Mouse (Mus musculus): Measurements from ENCODE around the gene Adgrd1. TPM values are rescaled to one million over a fixed set of nuclear protein-coding genes. Genes with fewer than 3 reads are reported as not detected.

Gene Adgrd1
- polyA plus RNA-seq (2015; fragmentation: Nextera tagmentation; extraction: Ambion mirVana): 2.4 and 3.1 TPM in 2 replicates

DNA sequence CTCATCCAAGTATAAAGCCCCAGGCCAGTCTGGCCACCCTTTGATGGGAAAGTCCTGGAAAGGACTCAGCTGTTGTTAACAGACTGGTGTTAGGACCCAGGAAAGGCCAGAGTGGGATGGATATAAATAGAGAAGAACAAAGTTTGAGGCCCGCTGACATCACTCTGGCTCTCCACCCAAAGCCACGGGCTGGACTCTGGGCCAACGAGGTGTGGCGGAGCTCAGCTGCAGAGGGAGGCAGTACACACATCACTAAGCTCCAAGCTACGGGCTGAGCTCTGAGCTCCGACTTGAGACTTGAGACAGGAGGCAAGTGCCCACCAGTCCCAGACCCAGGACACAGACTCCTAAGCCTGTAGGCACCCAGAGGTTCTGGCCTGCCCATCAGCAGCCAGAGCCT, at the start of gene Adgrd1:
Gene Adgrd1, plus strand, starts transcription at position 240 of the 400 bp plus-strand sequence.
- 0 out of 2 replicates have a peak within 1 kb of the TSS, but pooled peaks have one; percentile 21 for H3K27ac ChIP-seq
- peak within 1 kb of the TSS; percentile 19; the same call in 1 of the 2 replicates for H3K4me3 ChIP-seq
- WGBS: 18% methylated on average over 6 of the region's 6 CpGs
- peak within 1 kb of the TSS; percentile 41 for H3K4me2 ChIP-seq
- H3K27me3 ChIP-seq: no peaks in the 10 kb centered on the region
- no peak within 1 kb of the TSS for H3K9ac ChIP-seq
- ATAC-seq (replicated peaks; ENCODE audit: insufficient number of reproducible peaks, insufficient read depth, low FRiP score, low read depth): peak; percentile 66
- no peaks in the 10 kb centered on the region for H3K36me3 ChIP-seq
- peaks cover 9% of the 10 kb centered on the region for H3K4me1 ChIP-seq (replicated peaks)
- H3K9me3 ChIP-seq (replicated peaks): no peaks in the 10 kb centered on the region

DNA sequence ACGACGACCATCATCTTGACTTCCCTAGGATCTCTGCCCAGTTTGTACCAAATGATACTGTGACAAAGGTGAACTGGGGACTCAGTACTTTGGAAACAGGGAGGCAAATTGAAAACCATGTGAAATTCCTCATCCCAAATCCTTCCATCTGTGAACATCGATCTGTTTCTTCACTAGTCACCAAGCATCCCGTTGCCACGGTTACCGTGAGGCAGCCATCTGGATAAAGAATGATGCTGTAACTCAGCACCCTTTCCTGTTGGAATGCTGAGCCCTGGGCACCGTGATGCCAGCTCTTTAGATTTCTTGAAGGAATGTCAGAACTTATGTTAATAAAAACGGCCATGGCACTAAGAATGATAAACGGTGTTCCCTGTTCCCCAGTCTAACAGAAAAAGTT, 47.2 kb upstream of the Adgrd1 start:
- no peak overlapping the region for H3K9ac ChIP-seq
- peaks cover 7% of the 10 kb centered on the region; the same call in 1 of the 2 replicates for H3K4me1 ChIP-seq (replicated peaks)
- 0 out of 2 replicates have a peak, but pooled peaks cover 3% of the 10 kb centered on the region for H3K27me3 ChIP-seq
- WGBS: 77% methylated on average over 9 of the region's 9 CpGs
- no peak overlapping the region for H3K4me3 ChIP-seq
- no peak for ATAC-seq (replicated peaks; ENCODE audit: insufficient number of reproducible peaks, insufficient read depth, low FRiP score, low read depth)
- no peaks in the 10 kb centered on the region for H3K9me3 ChIP-seq (replicated peaks)
- no peak overlapping the region for H3K4me2 ChIP-seq
- H3K27ac ChIP-seq: no peak overlapping the region
- H3K36me3 ChIP-seq: no peaks in the 10 kb centered on the region

DNA sequence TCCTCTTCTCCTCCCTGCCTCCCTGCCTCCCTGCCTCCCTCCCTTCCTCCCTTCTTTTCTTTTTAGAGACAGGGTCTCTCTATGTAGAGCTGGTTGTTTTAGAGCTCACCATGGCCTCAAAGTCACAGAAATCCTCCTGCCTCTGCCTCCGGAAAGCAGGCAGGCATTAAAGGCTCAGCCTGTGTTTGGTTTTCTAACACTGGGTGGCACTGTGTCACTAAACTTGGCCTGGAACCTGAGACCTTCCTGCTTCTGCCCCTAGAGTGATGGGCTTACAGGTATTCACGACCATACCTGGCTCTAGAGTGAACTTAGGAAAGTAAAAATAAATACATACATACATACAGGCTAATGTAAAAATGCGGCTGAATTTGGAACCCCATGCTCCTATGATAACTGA, 44.6 kb upstream of the Adgrd1 start:
- no peak overlapping the region for H3K4me2 ChIP-seq
- H3K27me3 ChIP-seq: 0 out of 2 replicates have a peak, but pooled peaks cover 3% of the 10 kb centered on the region
- H3K9me3 ChIP-seq (replicated peaks): no peaks in the 10 kb centered on the region
- no peak for ATAC-seq (replicated peaks; ENCODE audit: insufficient number of reproducible peaks, insufficient read depth, low FRiP score, low read depth)
- H3K9ac ChIP-seq: no peak overlapping the region
- H3K36me3 ChIP-seq: no peaks in the 10 kb centered on the region
- H3K27ac ChIP-seq: no peak overlapping the region
- no peak overlapping the region for H3K4me3 ChIP-seq
- 80% methylated on average over 3 of the region's 3 CpGs for WGBS
- no peaks in the 10 kb centered on the region for H3K4me1 ChIP-seq (replicated peaks)

DNA sequence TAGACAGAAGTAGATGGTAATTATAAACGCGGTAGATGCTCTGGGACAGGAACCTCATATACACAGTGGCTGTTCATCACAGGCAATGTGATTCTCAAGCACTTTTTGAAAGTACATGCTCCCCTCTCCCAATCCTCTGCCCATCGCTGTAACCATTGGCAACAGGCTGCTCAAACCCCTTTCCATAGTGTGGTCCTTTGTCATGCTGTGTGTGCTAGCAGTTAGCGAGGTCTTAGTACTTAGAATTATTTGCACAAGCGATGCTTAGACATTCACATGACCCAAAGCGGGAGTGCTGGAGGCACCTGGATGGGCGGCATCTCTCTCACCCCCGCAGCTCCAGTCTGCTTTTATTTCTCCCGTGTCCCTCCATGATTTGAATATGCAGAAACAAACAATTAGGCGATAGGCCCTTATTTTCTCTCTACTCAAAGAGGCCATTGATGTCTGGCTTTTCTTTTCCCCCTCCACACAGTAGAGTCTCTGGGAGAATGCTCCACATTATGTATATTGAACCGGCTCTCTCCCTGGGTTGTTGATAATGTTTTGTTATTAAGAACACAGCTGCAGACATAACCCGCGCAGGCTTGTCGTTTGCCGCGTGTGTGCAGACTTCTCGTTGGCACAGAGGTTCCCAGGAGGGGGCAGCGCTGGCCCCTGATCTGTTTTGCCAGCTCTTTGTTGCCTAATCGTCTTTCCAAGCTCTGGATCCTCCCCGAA, 43.8 kb upstream of the Adgrd1 start:
- WGBS: 41% methylated on average over 20 of the region's 20 CpGs
- no peak overlapping the region for H3K9ac ChIP-seq
- no peak for ATAC-seq (replicated peaks; ENCODE audit: insufficient number of reproducible peaks, insufficient read depth, low FRiP score, low read depth)

DNA sequence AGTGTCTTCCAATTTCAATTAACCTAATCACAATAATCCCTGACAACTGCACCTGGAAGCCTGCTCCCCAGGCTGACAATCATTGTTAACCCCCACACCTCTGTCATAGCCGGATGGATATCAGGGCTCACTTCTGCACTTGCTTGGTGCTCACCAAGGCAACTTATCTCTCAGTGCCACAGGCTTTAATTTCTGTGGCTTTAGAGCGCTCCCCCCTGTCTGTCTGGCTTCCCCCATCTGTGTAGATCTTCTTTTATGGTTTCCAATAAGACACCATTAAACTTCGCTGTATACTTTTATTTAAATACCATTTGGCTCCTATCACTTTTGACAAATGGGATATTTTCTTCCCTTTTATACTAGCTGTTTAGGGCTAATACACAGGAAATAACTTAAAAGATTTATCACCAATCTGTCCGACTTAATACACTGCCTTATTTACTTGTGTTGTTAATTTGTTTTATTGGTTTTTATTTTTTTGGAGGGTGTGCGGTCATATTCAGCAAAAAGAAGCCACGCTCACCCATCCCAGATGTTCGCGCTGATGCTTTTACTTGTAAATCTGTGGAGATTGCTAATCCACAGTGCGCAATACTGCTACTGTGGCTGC, 41.8 kb upstream of the Adgrd1 start:
- Histone ChIP-seq H3K4me1 (replicated peaks) (no peaks in the 10 kb centered on the region), H3K27me3 (peaks cover 8% of the 10 kb centered on the region; the same call in 1 of the 2 replicates), H3K9ac (no peak overlapping the region), H3K9me3 (replicated peaks) (no peaks in the 10 kb centered on the region), H3K27ac (no peak overlapping the region), H3K36me3 (no peaks in the 10 kb centered on the region), H3K4me2 (no peak overlapping the region), H3K4me3 (no peak overlapping the region)
- no peak for ATAC-seq (replicated peaks; ENCODE audit: insufficient number of reproducible peaks, insufficient read depth, low FRiP score, low read depth)
- WGBS: 75% methylated on average over 9 of the region's 9 CpGs

More for the DNA sequence above, 43.8 kb upstream of the Adgrd1 start:
- Histone ChIP-seq H3K27ac (no peak overlapping the region), H3K27me3 (peaks cover 6% of the 10 kb centered on the region; the same call in 1 of the 2 replicates), H3K4me1 (replicated peaks) (no peaks in the 10 kb centered on the region), H3K4me3 (no peak overlapping the region), H3K36me3 (no peaks in the 10 kb centered on the region), H3K9me3 (replicated peaks) (no peaks in the 10 kb centered on the region), H3K4me2 (no peak overlapping the region)

DNA sequence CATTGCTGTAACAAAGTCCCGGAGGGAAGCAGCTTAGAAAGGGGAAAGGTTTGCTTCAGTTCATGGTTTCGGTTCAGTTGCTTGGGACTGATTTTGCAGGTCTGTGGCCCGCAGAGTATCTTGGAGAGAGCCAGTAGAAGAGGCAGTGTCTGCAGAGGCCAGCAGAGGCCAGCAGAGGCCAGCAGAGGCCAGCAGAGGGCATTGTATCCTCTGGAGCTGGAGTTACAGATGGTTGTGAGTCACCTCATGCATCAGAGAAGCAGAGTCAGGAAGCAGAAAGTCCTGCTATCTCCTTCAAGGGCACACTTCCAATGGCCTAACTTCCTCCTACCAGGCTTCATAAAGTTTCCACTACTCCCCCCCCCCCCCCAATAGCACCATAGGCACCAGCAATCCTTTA, 37.4 kb upstream of the Adgrd1 start:
- Histone ChIP-seq H3K27me3 (peaks cover 33% of the 10 kb centered on the region), H3K27ac (no peak overlapping the region)

DNA sequence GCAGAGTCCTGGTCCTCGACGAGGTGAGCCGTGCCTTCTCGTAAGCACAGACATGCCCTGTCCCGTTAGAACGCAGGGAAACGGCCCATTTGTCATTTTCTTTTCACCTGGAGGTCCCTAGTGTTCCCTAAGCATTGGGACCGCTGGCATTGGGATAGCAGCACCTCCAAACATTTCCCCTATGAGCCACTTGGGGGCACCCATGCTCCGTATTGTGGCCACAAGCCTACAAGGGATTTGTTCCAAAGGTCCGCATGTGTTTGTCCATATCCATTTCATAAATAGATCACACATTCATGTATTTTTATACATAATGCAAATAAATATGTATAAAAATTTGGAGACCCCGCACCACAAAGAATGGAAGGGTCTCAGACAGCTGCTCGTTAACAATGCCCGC, 35.0 kb upstream of the Adgrd1 start:
- Histone ChIP-seq H3K27ac (no peak overlapping the region), H3K27me3 (peaks cover 36% of the 10 kb centered on the region), H3K4me2 (no peak overlapping the region), H3K4me1 (replicated peaks) (peaks cover 8% of the 10 kb centered on the region), H3K36me3 (no peaks in the 10 kb centered on the region), H3K9me3 (replicated peaks) (no peaks in the 10 kb centered on the region), H3K9ac (no peak overlapping the region), H3K4me3 (no peak overlapping the region)
- no peak for ATAC-seq (replicated peaks; ENCODE audit: insufficient number of reproducible peaks, insufficient read depth, low FRiP score, low read depth)
- WGBS: 16% methylated on average over 13 of the region's 13 CpGs

More for the DNA sequence above, 37.4 kb upstream of the Adgrd1 start:
- no peak for ATAC-seq (replicated peaks; ENCODE audit: insufficient number of reproducible peaks, insufficient read depth, low FRiP score, low read depth)
- Histone ChIP-seq H3K9ac (no peak overlapping the region), H3K4me2 (no peak overlapping the region), H3K4me3 (no peak overlapping the region), H3K36me3 (no peaks in the 10 kb centered on the region), H3K4me1 (replicated peaks) (peaks cover 8% of the 10 kb centered on the region), H3K9me3 (replicated peaks) (no peaks in the 10 kb centered on the region)
- 80% methylated on average over 3 of the region's 3 CpGs for WGBS

DNA sequence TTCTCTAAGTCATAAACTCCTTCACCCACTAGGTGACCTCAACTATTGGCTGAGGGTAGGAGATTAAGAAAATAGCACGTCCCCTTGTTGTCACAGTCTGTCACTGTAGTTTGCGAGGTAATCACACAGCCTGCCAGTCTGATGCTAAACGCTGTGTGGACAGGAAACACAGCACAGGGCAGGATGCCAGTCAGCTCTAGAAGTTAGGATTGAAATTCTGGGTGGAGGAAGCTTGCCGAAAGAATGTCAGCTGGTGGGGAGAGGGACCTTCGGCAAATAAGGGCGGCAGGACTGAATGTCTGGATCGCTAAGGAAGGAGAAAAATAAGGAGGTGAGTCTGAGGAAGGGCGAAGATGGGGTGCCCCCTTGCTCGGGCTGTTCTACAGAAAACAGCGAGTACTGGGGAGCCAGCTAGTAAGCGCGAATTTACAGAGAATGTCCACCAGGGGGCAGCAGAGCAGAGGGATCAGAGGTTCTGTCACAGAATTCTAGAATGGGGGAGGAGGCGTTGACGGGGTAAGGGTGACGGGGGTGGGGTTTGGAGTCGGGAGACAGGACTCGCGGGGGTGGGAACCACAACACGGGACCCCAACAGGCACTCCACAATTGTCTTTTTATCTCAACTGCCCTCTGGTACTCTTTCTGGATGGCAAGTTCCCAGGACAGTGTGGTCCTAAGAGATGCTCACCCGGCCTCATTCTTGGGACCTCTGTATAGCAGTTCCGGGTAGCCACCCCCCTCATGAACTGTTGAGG, 33.3 kb upstream of the Adgrd1 start:
- no peak for ATAC-seq (replicated peaks; ENCODE audit: insufficient number of reproducible peaks, insufficient read depth, low FRiP score, low read depth)
- H3K9me3 ChIP-seq (replicated peaks): no peaks in the 10 kb centered on the region
- H3K4me1 ChIP-seq (replicated peaks): peaks cover 8% of the 10 kb centered on the region
- H3K27ac ChIP-seq: no peak overlapping the region
- peak overlapping the region; percentile 52 for H3K4me2 ChIP-seq
- whole genome bisulfite sequencing: 7% methylated on average over 21 of the region's 21 CpGs
- H3K4me3 ChIP-seq: peak overlapping the region; percentile 13; the same call in 1 of the 2 replicates
- H3K36me3 ChIP-seq: no peaks in the 10 kb centered on the region
- H3K27me3 ChIP-seq: peaks cover 32% of the 10 kb centered on the region
- H3K9ac ChIP-seq: no peak overlapping the region

DNA sequence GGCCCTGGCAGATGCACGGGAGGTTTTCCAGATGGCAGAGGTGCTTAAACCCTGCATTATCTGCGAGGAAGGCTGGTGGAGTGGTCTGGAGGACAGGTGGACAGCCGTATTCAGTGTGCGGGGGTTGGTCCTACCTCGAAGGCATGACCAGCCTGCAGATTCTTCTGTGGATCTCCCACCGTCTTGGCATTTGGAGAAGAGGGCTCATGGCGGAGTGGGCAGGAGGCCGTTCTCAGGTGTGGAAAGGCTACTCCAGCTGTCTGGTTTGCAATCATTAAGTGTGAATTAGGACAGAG, 32.8 kb upstream of the Adgrd1 start:
- WGBS: 41% methylated on average over 8 of the region's 8 CpGs
- H3K9ac ChIP-seq: no peak overlapping the region
- H3K4me1 ChIP-seq (replicated peaks): peaks cover 8% of the 10 kb centered on the region
- no peak overlapping the region for H3K27ac ChIP-seq
- peak overlapping the region; percentile 13; the same call in 1 of the 2 replicates for H3K4me3 ChIP-seq
- ATAC-seq (replicated peaks; ENCODE audit: insufficient number of reproducible peaks, insufficient read depth, low FRiP score, low read depth): no peak
- peak overlapping the region; percentile 52 for H3K4me2 ChIP-seq
- H3K27me3 ChIP-seq: peaks cover 32% of the 10 kb centered on the region
- H3K9me3 ChIP-seq (replicated peaks): no peaks in the 10 kb centered on the region
- no peaks in the 10 kb centered on the region for H3K36me3 ChIP-seq

DNA sequence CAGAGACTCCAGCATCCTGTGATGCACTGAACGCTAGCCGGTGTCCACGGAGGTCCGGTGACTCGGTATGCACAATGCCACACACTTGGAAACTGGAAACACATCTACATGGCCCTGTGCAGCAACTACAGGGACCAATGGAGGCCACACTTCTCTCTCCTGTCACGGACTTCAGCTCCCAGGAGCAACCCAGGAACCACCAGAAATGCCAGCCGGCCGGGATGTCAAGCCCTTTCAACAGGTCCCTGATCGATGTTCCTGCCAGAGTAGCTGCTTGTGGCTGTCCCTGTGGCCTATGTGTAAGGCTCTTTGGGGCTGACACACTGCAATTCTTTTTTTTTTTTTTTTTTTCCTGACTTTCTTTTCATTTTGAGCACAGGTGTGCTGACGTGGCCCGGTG, 32.4 kb upstream of the Adgrd1 start:
- WGBS: 63% methylated on average over 11 of the region's 11 CpGs
- Histone ChIP-seq H3K27me3 (peaks cover 32% of the 10 kb centered on the region), H3K4me2 (no peak overlapping the region), H3K4me1 (replicated peaks) (peaks cover 8% of the 10 kb centered on the region), H3K9ac (no peak overlapping the region), H3K9me3 (replicated peaks) (no peaks in the 10 kb centered on the region), H3K4me3 (no peak overlapping the region), H3K36me3 (no peaks in the 10 kb centered on the region), H3K27ac (no peak overlapping the region)
- no peak for ATAC-seq (replicated peaks; ENCODE audit: insufficient number of reproducible peaks, insufficient read depth, low FRiP score, low read depth)

DNA sequence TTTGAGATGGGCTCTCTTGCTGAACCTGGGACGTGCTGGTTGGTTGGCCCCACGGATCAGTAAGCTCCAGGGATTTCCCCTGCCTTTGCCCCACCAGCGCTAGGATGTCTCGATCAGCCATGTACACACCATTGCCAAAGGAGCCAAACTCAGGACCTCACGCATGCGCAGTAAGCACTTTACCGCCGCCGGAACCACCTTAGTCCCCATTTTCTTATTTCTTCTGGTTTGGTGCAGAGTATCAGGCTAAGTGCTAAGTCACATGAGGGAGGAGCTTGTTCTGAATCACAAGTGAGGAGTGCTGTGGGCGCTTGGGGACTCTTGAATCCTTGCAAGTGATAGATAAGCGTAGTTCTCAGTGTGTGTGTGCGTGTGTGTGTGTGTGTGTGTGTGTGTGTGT, 31.2 kb upstream of the Adgrd1 start:
- 73% methylated on average over 12 of the region's 12 CpGs for WGBS
- no peak overlapping the region for H3K9ac ChIP-seq
- peaks cover 8% of the 10 kb centered on the region for H3K4me1 ChIP-seq (replicated peaks)
- H3K9me3 ChIP-seq (replicated peaks): no peaks in the 10 kb centered on the region
- H3K4me2 ChIP-seq: no peak overlapping the region
- ATAC-seq (replicated peaks; ENCODE audit: insufficient number of reproducible peaks, insufficient read depth, low FRiP score, low read depth): no peak
- no peak overlapping the region for H3K27ac ChIP-seq
- no peaks in the 10 kb centered on the region for H3K36me3 ChIP-seq
- no peak overlapping the region for H3K4me3 ChIP-seq
- H3K27me3 ChIP-seq: peaks cover 31% of the 10 kb centered on the region

Data from heart, embryonic 15.5 days (tissue).